Mouse (Mus musculus) lung, embryonic 15.5 days (tissue): ENCODE measurements around the gene B430306N03Rik. TPM values are rescaled to one million over a fixed set of nuclear protein-coding genes. Genes with fewer than 3 reads are reported as not detected.

Experiments used
- ATAC-seq: fragments of 200-750 bp; cut with Nextera tagmentation; 2 replicates; pipeline ENCODE4 v1.8.0; 2017; ENCODE audit warnings: moderate number of reproducible peaks, borderline replicate concordance; ENCODE audit not compliant: low FRiP score, low TSS enrichment; ENCODE audit errors: extremely low read depth
- H3K27ac ChIP-seq: fragments of 300-500 bp; sonication (generic); 2 replicates; pipeline ENCODE4 v1.5.1; 2015; ENCODE audit warnings: moderate library complexity, mild to moderate bottlenecking, inconsistent platforms
- H3K27me3 ChIP-seq: fragments of 300-500 bp; sonication (generic); 2 replicates; pipeline ENCODE4 v1.6.1; 2015; ENCODE audit warnings: inconsistent platforms
- H3K36me3 ChIP-seq: fragments of 300-500 bp; sonication (generic); 2 replicates; pipeline ENCODE4 v1.6.1; 2015; ENCODE audit warnings: inconsistent platforms
- H3K4me1 ChIP-seq: fragments of 300-500 bp; sonication (generic); 2 replicates; pipeline ENCODE4 v1.6.1; 2015; ENCODE audit warnings: inconsistent platforms
- H3K4me2 ChIP-seq: fragments of 300-500 bp; sonication (generic); 2 replicates; pipeline ENCODE4 v1.6.1; 2015; ENCODE audit warnings: inconsistent platforms, mild to moderate bottlenecking, moderate library complexity
- H3K4me3 ChIP-seq: fragments of 300-500 bp; sonication (generic); 2 replicates; pipeline ENCODE4 v1.5.1; 2015; ENCODE audit warnings: mild to moderate bottlenecking, inconsistent platforms
- H3K9ac ChIP-seq: fragments of 300-500 bp; sonication (generic); 2 replicates; pipeline ENCODE4 v1.6.1; 2015; ENCODE audit warnings: inconsistent platforms
- H3K9me3 ChIP-seq: fragments of 300-500 bp; sonication (generic); 2 replicates; pipeline ENCODE4 v1.6.1; 2016; ENCODE audit warnings: inconsistent platforms
- WGBS: fragments of 180-500 bp; shearing (Covaris S2); methylation state at CpG from one replicate; pipeline ENCODE4 v1.1.7; 2015; 5-methylcytosine and 5-hydroxymethylcytosine counted together
- polyA plus RNA-seq: library from polyadenylated mRNA; unstranded; fragments of >200 nt; fragmentation: Nextera tagmentation; extraction: Ambion mirVana; gene quantifications from 2 replicates; pipeline ENCODE4 v1.2.1, GENCODE M21; 2015

B430306N03Rik gene
- polyA plus RNA-seq, 1 experiment from 2014 or later = 0.39 TPM

DNA sequence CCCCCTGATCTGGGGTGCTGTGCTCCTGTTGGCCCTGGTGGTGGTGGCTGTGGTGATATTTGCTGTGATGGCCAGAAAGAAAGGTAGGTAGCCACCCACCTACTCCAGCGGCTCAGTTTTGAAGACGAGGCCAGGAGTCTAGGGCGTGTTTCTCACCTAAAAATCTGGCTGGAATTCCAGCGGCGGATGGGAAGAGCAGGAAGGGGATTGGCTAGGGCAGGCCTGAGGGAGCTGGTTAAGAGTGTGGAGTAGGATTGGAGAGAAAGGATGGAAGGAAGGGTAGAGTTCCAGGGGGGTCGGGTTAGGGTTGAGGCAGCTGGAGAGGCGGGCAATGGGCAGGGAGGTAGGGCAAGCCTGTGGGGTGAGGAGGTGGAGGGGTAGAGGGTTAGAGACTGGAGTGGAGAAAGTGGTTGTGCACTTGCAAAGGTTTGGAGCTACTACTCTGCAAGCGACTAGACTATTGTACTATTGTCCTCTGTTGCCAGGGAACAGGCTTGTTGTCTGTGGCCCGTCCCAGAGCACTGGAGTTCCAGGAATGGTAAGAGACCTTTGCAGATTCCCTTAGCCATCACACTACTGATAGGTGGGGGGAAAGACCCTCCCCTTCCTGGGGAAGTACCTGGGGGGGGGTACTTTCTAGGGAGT lies 49.7 kb downstream of the B430306N03Rik start:
- no peaks in the 10 kb centered on the region for H3K27me3 ChIP-seq
- H3K4me3 ChIP-seq = no peak overlapping the region
- no peaks in the 10 kb centered on the region for H3K9me3 ChIP-seq
- H3K27ac ChIP-seq = no peak overlapping the region
- ATAC-seq = no peak
- no peak overlapping the region for H3K4me2 ChIP-seq
- H3K9ac ChIP-seq = no peak overlapping the region
- H3K4me1 ChIP-seq = no peaks in the 10 kb centered on the region
- no peaks in the 10 kb centered on the region for H3K36me3 ChIP-seq
- WGBS = 73% methylated on average over 9 of the region's 9 CpGs

DNA sequence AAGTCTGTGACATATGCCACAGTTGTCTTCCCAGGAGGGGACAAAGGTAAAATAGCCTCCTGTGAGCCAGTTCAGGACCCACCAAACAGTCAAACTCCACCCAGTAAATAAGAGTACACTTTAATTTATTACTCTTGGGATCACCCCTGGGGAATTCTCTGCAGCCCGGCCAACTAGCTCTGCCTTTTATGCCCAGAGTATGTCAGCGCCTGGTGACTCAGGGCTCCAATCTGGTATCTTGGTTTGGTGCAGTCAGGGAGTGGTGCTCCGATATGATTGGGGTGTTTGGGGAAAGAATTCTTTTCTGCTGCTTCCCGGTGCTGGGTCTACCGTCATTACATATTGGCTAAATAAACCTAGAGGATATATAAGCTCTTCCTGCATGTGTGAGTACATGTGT lies 50.9 kb downstream of the B430306N03Rik start:
- no peak overlapping the region for H3K9ac ChIP-seq
- no peaks in the 10 kb centered on the region for H3K4me1 ChIP-seq
- no peaks in the 10 kb centered on the region for H3K36me3 ChIP-seq
- H3K9me3 ChIP-seq = no peaks in the 10 kb centered on the region
- ATAC-seq = no peak
- H3K4me3 ChIP-seq = no peak overlapping the region
- H3K27ac ChIP-seq = no peak overlapping the region
- no peaks in the 10 kb centered on the region for H3K27me3 ChIP-seq
- WGBS = 75% methylated on average over 5 of the region's 5 CpGs
- no peak overlapping the region for H3K4me2 ChIP-seq

DNA sequence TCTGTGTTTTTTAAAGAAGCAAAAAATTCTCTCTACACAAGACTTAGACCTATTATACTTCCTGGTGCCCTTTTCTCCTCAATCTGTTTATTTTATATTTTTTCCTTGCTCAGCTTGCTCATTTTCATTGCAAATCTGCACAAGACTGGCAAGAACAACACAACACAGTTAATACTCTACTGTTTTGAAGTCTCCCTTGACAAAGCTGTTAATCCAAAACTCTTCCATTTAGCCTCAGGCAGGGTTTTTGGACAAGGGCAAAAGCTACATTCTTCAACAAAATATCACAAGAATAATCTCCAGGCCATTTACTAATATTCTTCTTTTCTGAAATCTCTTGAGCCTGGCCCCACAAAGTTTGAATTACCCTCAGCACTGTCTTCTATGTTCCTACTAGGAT lies 55.7 kb downstream of the B430306N03Rik start:
- Histone ChIP-seq H3K36me3 (no peaks in the 10 kb centered on the region), H3K4me3 (no peak overlapping the region), H3K4me1 (no peaks in the 10 kb centered on the region), H3K9me3 (no peaks in the 10 kb centered on the region), H3K9ac (no peak overlapping the region), H3K27ac (no peak overlapping the region), H3K27me3 (no peaks in the 10 kb centered on the region), H3K4me2 (no peak overlapping the region)
- ATAC-seq = no peak

DNA sequence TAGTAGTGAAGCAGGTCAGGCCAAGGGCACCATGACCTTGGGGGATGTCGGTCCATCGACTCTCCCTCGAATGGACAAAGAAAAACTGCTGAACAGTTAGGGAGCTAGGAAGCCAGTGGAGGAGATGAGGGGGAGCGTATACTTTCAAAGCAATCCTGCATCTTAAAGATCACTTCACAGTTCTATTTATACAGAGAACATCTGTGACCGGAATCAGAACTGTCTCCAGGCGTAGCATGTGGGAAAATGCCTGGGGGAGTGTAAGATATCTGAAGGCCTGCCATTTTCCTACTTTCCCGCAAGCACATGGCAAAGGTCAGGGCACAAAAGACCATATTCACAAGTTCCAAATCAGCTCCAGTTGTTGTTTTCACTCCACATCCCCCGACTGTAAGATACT lies 57.0 kb downstream of the B430306N03Rik start:
- Histone ChIP-seq H3K4me2 (no peak overlapping the region), H3K36me3 (no peaks in the 10 kb centered on the region), H3K9ac (no peak overlapping the region), H3K4me3 (no peak overlapping the region), H3K9me3 (no peaks in the 10 kb centered on the region), H3K4me1 (no peaks in the 10 kb centered on the region), H3K27me3 (no peaks in the 10 kb centered on the region), H3K27ac (no peak overlapping the region)
- no peak for ATAC-seq
- WGBS = 79% methylated on average over 8 of the region's 8 CpGs

DNA sequence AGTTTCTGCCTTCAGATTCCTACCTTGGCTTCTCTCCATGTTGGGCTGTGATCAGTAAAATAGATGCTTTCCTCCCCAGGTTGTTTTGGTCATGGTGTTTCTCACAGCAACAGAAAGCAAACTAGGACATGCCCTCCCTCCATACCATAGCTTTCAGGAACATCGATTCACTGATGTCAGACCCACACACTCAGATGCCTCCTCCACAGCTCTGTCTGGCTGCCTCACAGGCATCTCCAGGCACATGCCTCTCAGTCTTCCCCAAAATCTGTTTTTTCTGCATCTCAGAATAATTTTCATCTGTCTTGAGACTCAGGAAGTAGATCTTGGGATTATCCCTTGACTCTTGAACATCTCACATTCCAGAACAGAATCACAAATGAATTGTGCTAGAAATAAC lies 60.2 kb downstream of the B430306N03Rik start:
- no peak for ATAC-seq
- WGBS = 85% methylated on average over 1 of the region's 1 CpGs
- no peaks in the 10 kb centered on the region for H3K27me3 ChIP-seq
- no peak overlapping the region for H3K9ac ChIP-seq
- no peaks in the 10 kb centered on the region for H3K36me3 ChIP-seq
- H3K4me1 ChIP-seq = no peaks in the 10 kb centered on the region
- H3K4me2 ChIP-seq = no peak overlapping the region
- H3K27ac ChIP-seq = no peak overlapping the region
- no peaks in the 10 kb centered on the region for H3K9me3 ChIP-seq
- H3K4me3 ChIP-seq = no peak overlapping the region

Other genes starting within 250 kb of the B430306N03Rik start
- not detected in 2 replicates for gene 1700067P10Rik, start 226.8 kb upstream of the B430306N03Rik start, polyA plus RNA-seq
- not detected in 2 replicates for gene 9830107B12Rik, start 169.9 kb upstream of the B430306N03Rik start, polyA plus RNA-seq
- gene A530064D06Rik, start 148.9 kb upstream of the B430306N03Rik start, polyA plus RNA-seq = 0.09 TPM in 1 of 2 replicates, not detected in the other
- gene Trem1, start 83.4 kb upstream of the B430306N03Rik start, polyA plus RNA-seq = 0.30 and 0.40 TPM in 2 replicates
- 0.38 and 0.55 TPM in 2 replicates for gene Trem3, start 68.4 kb upstream of the B430306N03Rik start, polyA plus RNA-seq
- gene Treml4, start 51.8 kb upstream of the B430306N03Rik start, polyA plus RNA-seq = 0.13 and 0.37 TPM in 2 replicates
- 0.21 and 0.62 TPM in 2 replicates for gene Treml2, start 16.6 kb upstream of the B430306N03Rik start, polyA plus RNA-seq
- 3.4 and 4.7 TPM in 2 replicates for gene Trem2, start 30.3 kb downstream of the B430306N03Rik start, polyA plus RNA-seq
- gene Treml1, start 43.8 kb downstream of the B430306N03Rik start, polyA plus RNA-seq = 2.7 and 2.9 TPM in 2 replicates
- gene Nfya, start 93.8 kb downstream of the B430306N03Rik start, polyA plus RNA-seq = 17.0 and 19.9 TPM in 2 replicates
- gene Oard1, start 93.9 kb downstream of the B430306N03Rik start, polyA plus RNA-seq = 70.6 and 75.7 TPM in 2 replicates
- 7.5 and 8.7 TPM in 2 replicates for gene Apobec2, start 116.8 kb downstream of the B430306N03Rik start, polyA plus RNA-seq
- 3.6 and 3.8 TPM in 2 replicates for gene Tspo2, start 135.4 kb downstream of the B430306N03Rik start, polyA plus RNA-seq
- 2.0 and 2.4 TPM in 2 replicates for gene Unc5cl, start 138.8 kb downstream of the B430306N03Rik start, polyA plus RNA-seq